8 mouse cellular contexts compared by ENCODE assay signal in genomic region chr11:120572752-120573584, GRCm38 (mm10). TPM values are rescaled to one million over a fixed set of nuclear protein-coding genes. Genes with fewer than 3 reads are reported as not detected.
DNase-seq lines count a peak whose midpoint lies in the region; ATAC-seq and TF ChIP-seq lines count a peak whose summit lies in the region.

Gene P4hb (minus strand): TSS chr11:120573253.

- no peaks in the 10 kb centered on the region for H3K27me3 ChIP-seq in heart, embryonic 12.5 days (replicated peaks)
- H3K27me3 ChIP-seq in kidney, postnatal 0 days (ENCODE audit: insufficient read depth, low read length) = no peaks in the 10 kb centered on the region
- H3K27me3 ChIP-seq in liver, embryonic 11.5 days (replicated peaks; ENCODE audit: control insufficient read depth, insufficient read depth, low read length) = no peaks in the 10 kb centered on the region
- no peaks in the 10 kb centered on the region for H3K27me3 ChIP-seq in stomach, embryonic 14.5 days (ENCODE audit: control insufficient read depth, insufficient read depth, low read length)

- TF ChIP-seq CTCF in kidney, postnatal 0 days (IDR thresholded peaks at IDR 0.05; ENCODE audit: low read depth) = no peak

- H3K4me1 ChIP-seq in heart, embryonic 12.5 days (replicated peaks) = peaks cover 21% of the 10 kb centered on the region
- H3K4me1 ChIP-seq in kidney, postnatal 0 days (replicated peaks; ENCODE audit: insufficient read depth, low read length) = peaks cover 7% of the 10 kb centered on the region; the same call in 1 of the 2 replicates
- peaks cover 29% of the 10 kb centered on the region for H3K4me1 ChIP-seq in liver, embryonic 11.5 days (replicated peaks; ENCODE audit: control insufficient read depth, insufficient read depth, low read length)
- H3K4me1 ChIP-seq in stomach, embryonic 14.5 days (ENCODE audit: control insufficient read depth, insufficient read depth, low read length) = peaks cover 16% of the 10 kb centered on the region

- peak within 1 kb of the TSS; percentile 95 for H3K4me3 ChIP-seq in heart, embryonic 12.5 days
- peak within 1 kb of the TSS; percentile 95 for H3K4me3 ChIP-seq in kidney, postnatal 0 days (replicated peaks; ENCODE audit: low read depth, low read length)
- H3K4me3 ChIP-seq in liver, embryonic 11.5 days (ENCODE audit: low read depth, low read length) = peak within 1 kb of the TSS; percentile 81
- H3K4me3 ChIP-seq in stomach, embryonic 14.5 days (ENCODE audit: low read depth, low read length) = peak within 1 kb of the TSS; percentile 95

- WGBS in heart, embryonic 12.5 days = under 1% methylated on average over 94 of the region's 94 CpGs
- WGBS in kidney, postnatal 0 days = under 1% methylated on average over 87 of the region's 94 CpGs
- under 1% methylated on average over 93 of the region's 94 CpGs for WGBS in liver, embryonic 11.5 days
- WGBS in stomach, embryonic 14.5 days = under 1% methylated on average over 94 of the region's 94 CpGs

- H3K9me3 ChIP-seq in heart, embryonic 12.5 days (replicated peaks) = no peaks in the 10 kb centered on the region
- H3K9me3 ChIP-seq in kidney, postnatal 0 days (replicated peaks; ENCODE audit: low read length) = no peaks in the 10 kb centered on the region
- H3K9me3 ChIP-seq in liver, embryonic 11.5 days (ENCODE audit: control insufficient read depth, low read length) = no peaks in the 10 kb centered on the region
- H3K9me3 ChIP-seq in stomach, embryonic 14.5 days (ENCODE audit: control insufficient read depth, low read depth, low read length) = no peaks in the 10 kb centered on the region

- H3K4me2 ChIP-seq in heart, embryonic 12.5 days = peak within 1 kb of the TSS; percentile 88
- peak within 1 kb of the TSS; percentile 90 for H3K4me2 ChIP-seq in kidney, postnatal 0 days (ENCODE audit: low read length)
- H3K4me2 ChIP-seq in liver, embryonic 11.5 days = peak within 1 kb of the TSS; percentile 93
- peak within 1 kb of the TSS; percentile 91 for H3K4me2 ChIP-seq in stomach, embryonic 14.5 days (replicated peaks; ENCODE audit: low read depth, low read length)

- DNase-seq in CD4-positive helper T cell, adult 2 months (ENCODE audit: low read depth, low spot score) = peak; percentile 100
- DNase-seq in brain, embryonic 18.5 days (ENCODE audit: low read depth, low spot score) = peak; percentile 99
- peak; percentile 100 for DNase-seq in kidney, postnatal 0 days (ENCODE audit: low spot score)
- DNase-seq in liver, embryonic 11.5 days (ENCODE audit: low spot score) = peak; percentile 99
- peak; percentile 98 for DNase-seq in naive thymus-derived CD4-positive, alpha-beta T cell, adult 2 months (ENCODE audit: low read depth)

- H3K27ac ChIP-seq in heart, embryonic 12.5 days (ENCODE audit: poor library complexity, severe bottlenecking) = peak within 1 kb of the TSS; percentile 98
- H3K27ac ChIP-seq in kidney, postnatal 0 days = peak within 1 kb of the TSS; percentile 96
- peak within 1 kb of the TSS; percentile 85 for H3K27ac ChIP-seq in liver, embryonic 11.5 days (ENCODE audit: low read depth, low read length)
- H3K27ac ChIP-seq in stomach, embryonic 14.5 days (ENCODE audit: low read length) = peak within 1 kb of the TSS; percentile 96

- H3K36me3 ChIP-seq in heart, embryonic 12.5 days = peaks cover 42% of the 10 kb centered on the region
- peaks cover 26% of the 10 kb centered on the region for H3K36me3 ChIP-seq in kidney, postnatal 0 days (ENCODE audit: insufficient read depth, low read length)
- H3K36me3 ChIP-seq in liver, embryonic 11.5 days (ENCODE audit: control insufficient read depth, insufficient read depth, low read length) = peaks cover 34% of the 10 kb centered on the region
- H3K36me3 ChIP-seq in stomach, embryonic 14.5 days (ENCODE audit: control insufficient read depth, insufficient read depth, low read length) = peaks cover 36% of the 10 kb centered on the region

- peak within 1 kb of the TSS; percentile 96 for H3K9ac ChIP-seq in heart, embryonic 12.5 days
- peak within 1 kb of the TSS; percentile 93 for H3K9ac ChIP-seq in kidney, postnatal 0 days (ENCODE audit: low read depth, low read length)
- H3K9ac ChIP-seq in liver, embryonic 11.5 days (ENCODE audit: low read depth, low read length) = peak within 1 kb of the TSS; percentile 97
- peak within 1 kb of the TSS; percentile 94 for H3K9ac ChIP-seq in stomach, embryonic 14.5 days (replicated peaks; ENCODE audit: low read depth, low read length)

- ATAC-seq in erythroid progenitor cell, adult 5-6 weeks (replicated peaks; ENCODE audit: low FRiP score, poor library complexity, severe bottlenecking) = peak; percentile 88
- peak; percentile 97 for ATAC-seq in heart, embryonic 12.5 days (ENCODE audit: insufficient number of reproducible peaks, low FRiP score)
- peak; percentile 95 for ATAC-seq in kidney, postnatal 0 days (replicated peaks; ENCODE audit: low FRiP score, low read depth)
- ATAC-seq in liver, embryonic 11.5 days (replicated peaks; ENCODE audit: low FRiP score) = peak; percentile 92
- peak; percentile 97 for ATAC-seq in stomach, embryonic 14.5 days (ENCODE audit: insufficient number of reproducible peaks, insufficient read depth, low FRiP score, low read depth)

RNA-seq across cellular contexts. Expression of gene P4hb, which starts in this region (rescaled TPM):
- total RNA-seq in erythroid progenitor cell, adult 5-6 weeks (2015; ENCODE audit: low replicate concordance) = 101 and 104 TPM in 2 replicates
- 112 and 141 TPM in 2 replicates for total RNA-seq in erythroid progenitor cell, adult 5-6 weeks (2017; ENCODE audit: low replicate concordance)
- 478 and 480 TPM in 2 replicates for polyA plus RNA-seq in heart, embryonic 12.5 days (2016; fragmentation: Nextera tagmentation; extraction: Ambion mirVana)
- polyA plus RNA-seq in kidney, postnatal 0 days (2015; fragmentation: Nextera tagmentation; extraction: Ambion mirVana) = 635 and 676 TPM in 2 replicates
- polyA plus RNA-seq in liver, embryonic 11.5 days (2014; fragmentation: Nextera tagmentation; extraction: Ambion mirVana) = 648 and 680 TPM in 2 replicates
- 768 and 850 TPM in 2 replicates for polyA plus RNA-seq in stomach, embryonic 14.5 days (2014; fragmentation: Nextera tagmentation; extraction: Ambion mirVana)

Comparison
In these comparisons a context has a peak if more than half of its experiments do, and no peak if none do; other contexts are left out.
1. Peak in every context shown above with its lines: DNase-seq, ATAC-seq, H3K4me3 ChIP-seq and H3K27ac ChIP-seq.